Mouse (Mus musculus) limb, embryonic 10.5 days (tissue): Measurements from ENCODE around the gene Cdkn1a. TPM values are rescaled to one million over a fixed set of nuclear protein-coding genes. Genes with fewer than 3 reads are reported as not detected.

Source experiments
- DNase-seq: peaks from one replicate; pipeline ENCODE4 v3.0.0-alpha.2; 2017; ENCODE audit warnings: low spot score
- H3K27ac ChIP-seq: fragments of 300-500 bp; sonication (generic); 2 replicates; pipeline ENCODE4 v1.5.1; 2016; ENCODE audit warnings: mild to moderate bottlenecking
- H3K27me3 ChIP-seq: fragments of 300-500 bp; sonication (generic); 2 replicates; pipeline ENCODE4 v1.6.1; 2016; ENCODE audit warnings: low read depth, mild to moderate bottlenecking; ENCODE audit not compliant: poor library complexity, severe bottlenecking
- H3K36me3 ChIP-seq: fragments of 300-500 bp; sonication (generic); 2 replicates; pipeline ENCODE4 v1.6.1; 2016; ENCODE audit warnings: mild to moderate bottlenecking, moderate library complexity
- H3K4me1 ChIP-seq: fragments of 300-500 bp; sonication (generic); 2 replicates; pipeline ENCODE4 v1.6.1; 2016
- H3K4me3 ChIP-seq: fragments of 300-500 bp; sonication (generic); 2 replicates; pipeline ENCODE4 v1.5.1; 2016; ENCODE audit warnings: mild to moderate bottlenecking, moderate library complexity
- H3K9me3 ChIP-seq: fragments of 300-500 bp; sonication (generic); replicated peaks from 2 replicates; pipeline ENCODE4 v1.6.1; 2016; ENCODE audit warnings: mild to moderate bottlenecking
- WGBS: fragments of 180-500 bp; shearing (Covaris S2); methylation state at CpG from one replicate; pipeline ENCODE4 v1.1.7; 2016; 5-methylcytosine and 5-hydroxymethylcytosine counted together
- polyA plus RNA-seq: library from polyadenylated mRNA; unstranded; fragments of >200 nt; fragmentation: Nextera tagmentation; extraction: Ambion mirVana; gene quantifications from 2 replicates; pipeline ENCODE4 v1.2.1, GENCODE M21; 2016

The Cdkn1a gene
- polyA plus RNA-seq, 1 experiment from 2014 or later: 28.8 TPM

DNA sequence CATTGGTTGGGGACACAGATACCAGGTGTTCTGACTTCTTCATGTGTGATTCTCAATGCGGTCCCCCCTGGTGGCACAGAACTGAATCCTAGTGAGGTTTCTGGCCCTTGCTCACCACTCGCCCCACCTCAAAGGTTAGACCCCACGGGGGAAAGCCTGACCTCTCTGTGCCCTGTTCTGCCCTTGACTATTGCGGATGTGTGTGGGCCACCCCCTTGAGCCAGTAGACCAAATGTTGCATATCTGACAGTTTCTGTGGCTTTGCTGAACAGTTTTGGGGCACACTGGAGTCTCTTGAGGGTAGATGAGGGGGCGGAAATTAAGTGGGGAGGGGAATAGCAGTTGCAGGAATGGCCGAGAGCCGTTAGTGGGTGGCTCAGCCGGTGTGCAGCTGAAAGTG is 52.5 kb downstream of the Cdkn1a start:
- H3K4me3 ChIP-seq: no peak overlapping the region
- no peak for DNase-seq
- H3K27ac ChIP-seq: no peak overlapping the region
- no peaks in the 10 kb centered on the region; the same call in 1 of the 2 replicates for H3K9me3 ChIP-seq
- H3K4me1 ChIP-seq: peaks cover 12% of the 10 kb centered on the region
- 82% methylated on average over 8 of the region's 8 CpGs for WGBS
- no peaks in the 10 kb centered on the region for H3K27me3 ChIP-seq
- no peaks in the 10 kb centered on the region for H3K36me3 ChIP-seq

DNA sequence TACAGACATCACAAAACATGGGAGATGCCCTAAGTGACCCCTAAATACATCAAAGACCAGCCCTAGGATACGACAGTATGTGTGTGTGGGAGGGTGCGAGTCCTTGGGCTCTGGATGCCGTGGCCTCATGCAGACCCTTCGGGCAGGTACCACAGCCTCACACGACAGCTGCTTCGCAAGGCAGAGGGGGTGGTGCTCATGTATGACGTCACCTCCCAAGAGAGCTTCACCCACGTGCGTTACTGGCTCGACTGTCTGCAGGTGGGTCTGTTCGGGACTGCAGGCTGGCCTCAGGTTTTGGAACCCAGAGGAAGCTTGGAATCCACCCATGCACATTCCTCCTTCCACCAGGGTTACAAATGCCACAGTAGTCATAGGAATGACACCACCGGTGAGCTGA is 54.3 kb downstream of the Cdkn1a start:
- 93% methylated on average over 12 of the region's 12 CpGs for WGBS
- Histone ChIP-seq H3K27ac (no peak overlapping the region), H3K4me3 (no peak overlapping the region), H3K9me3 (no peaks in the 10 kb centered on the region; the same call in 1 of the 2 replicates), H3K4me1 (peaks cover 11% of the 10 kb centered on the region), H3K36me3 (no peaks in the 10 kb centered on the region), H3K27me3 (no peaks in the 10 kb centered on the region)
- no peak for DNase-seq

DNA sequence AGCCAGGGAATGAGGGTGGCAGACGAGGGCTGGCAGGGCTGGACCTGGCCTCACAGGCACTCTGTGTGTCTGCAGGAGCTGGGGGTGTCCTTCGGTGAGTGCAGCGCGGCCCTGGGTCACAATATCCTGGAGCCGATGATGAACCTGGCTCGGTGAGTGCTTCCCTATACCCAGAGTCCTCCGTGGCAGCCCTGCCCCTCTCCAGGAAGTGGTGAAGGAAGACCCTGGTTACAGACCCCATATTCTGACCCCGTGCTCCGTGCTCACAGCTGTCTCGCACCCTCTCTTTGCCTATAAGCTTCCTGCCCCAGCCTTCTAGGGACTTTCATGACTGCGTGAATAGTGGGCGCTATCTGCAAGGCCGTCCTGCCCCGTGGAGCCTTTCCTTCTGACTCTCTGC is 56.5 kb downstream of the Cdkn1a start:
- no peak overlapping the region for H3K27ac ChIP-seq

DNA sequence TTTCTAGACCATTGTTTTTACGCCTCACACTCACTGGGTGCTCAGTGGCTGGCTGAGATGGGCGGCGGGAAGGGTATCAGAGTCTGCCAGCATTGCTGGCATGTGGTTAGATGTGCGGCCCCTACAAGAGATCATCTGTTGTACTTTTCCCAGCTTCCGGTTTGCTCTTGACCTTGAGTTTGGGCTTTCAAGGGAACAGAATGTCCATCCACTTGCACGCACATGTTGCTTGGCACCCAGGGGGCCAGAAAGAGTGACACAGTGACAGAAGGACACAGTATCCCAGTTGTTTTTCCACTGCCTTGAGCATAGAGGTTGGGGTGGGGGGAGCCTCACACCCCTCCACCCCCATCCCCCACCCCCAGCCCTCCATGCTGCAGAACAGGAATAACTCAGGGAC is 57.0 kb downstream of the Cdkn1a start:
- H3K4me3 ChIP-seq: no peak overlapping the region
- H3K36me3 ChIP-seq: no peaks in the 10 kb centered on the region
- no peaks in the 10 kb centered on the region; the same call in 1 of the 2 replicates for H3K9me3 ChIP-seq
- 91% methylated on average over 6 of the region's 6 CpGs for WGBS
- H3K27me3 ChIP-seq: no peaks in the 10 kb centered on the region
- no peak for DNase-seq
- H3K27ac ChIP-seq: no peak overlapping the region
- H3K4me1 ChIP-seq: peaks cover 6% of the 10 kb centered on the region

More for the DNA sequence above, 56.5 kb downstream of the Cdkn1a start:
- H3K27me3 ChIP-seq: no peaks in the 10 kb centered on the region
- 84% methylated on average over 14 of the region's 14 CpGs for WGBS
- peaks cover 6% of the 10 kb centered on the region for H3K4me1 ChIP-seq
- no peaks in the 10 kb centered on the region for H3K36me3 ChIP-seq
- DNase-seq: no peak
- no peaks in the 10 kb centered on the region; the same call in 1 of the 2 replicates for H3K9me3 ChIP-seq
- H3K4me3 ChIP-seq: no peak overlapping the region

DNA sequence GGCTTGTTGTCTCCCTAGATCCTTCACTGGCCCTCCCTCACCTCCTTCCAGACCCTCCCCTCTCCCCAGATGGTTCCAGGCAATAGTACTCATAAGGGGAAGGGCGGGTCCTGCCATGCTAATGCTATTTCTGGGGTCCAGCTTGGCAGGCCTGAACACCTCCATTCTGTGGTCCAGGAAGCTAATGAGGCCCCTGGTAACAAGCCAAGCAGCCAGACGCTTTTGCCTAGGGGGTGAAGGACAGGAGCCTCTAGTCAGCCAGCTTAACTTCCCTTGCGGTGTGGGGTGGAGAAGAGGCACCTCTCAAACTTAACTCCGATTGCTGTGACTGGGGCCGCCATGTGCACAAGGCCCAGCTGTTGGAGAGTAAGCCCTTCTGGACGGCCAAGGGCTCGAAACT is 59.0 kb downstream of the Cdkn1a start:
- 75% methylated on average over 7 of the region's 7 CpGs for WGBS

More for the DNA sequence above, 59.0 kb downstream of the Cdkn1a start:
- H3K27ac ChIP-seq: no peak overlapping the region
- H3K4me1 ChIP-seq: no peaks in the 10 kb centered on the region
- DNase-seq: no peak
- H3K9me3 ChIP-seq: no peaks in the 10 kb centered on the region; the same call in 1 of the 2 replicates
- no peaks in the 10 kb centered on the region for H3K27me3 ChIP-seq
- H3K4me3 ChIP-seq: no peak overlapping the region
- no peaks in the 10 kb centered on the region for H3K36me3 ChIP-seq

Other genes starting within 250 kb of the Cdkn1a start
- gene Pnpla1, start 232.6 kb upstream of the Cdkn1a start, polyA plus RNA-seq: 0.03 and 0.04 TPM in 2 replicates
- 0.05 and 0.10 TPM in 2 replicates for gene 4930539E08Rik, start 175.7 kb upstream of the Cdkn1a start, polyA plus RNA-seq
- 0.24 and 0.45 TPM in 2 replicates for gene Pxt1, start 147.1 kb upstream of the Cdkn1a start, polyA plus RNA-seq
- gene Kctd20, start 139.0 kb upstream of the Cdkn1a start, polyA plus RNA-seq: 121 and 129 TPM in 2 replicates
- 116 and 131 TPM in 2 replicates for gene Stk38, start 83.0 kb upstream of the Cdkn1a start, polyA plus RNA-seq
- 820 and 832 TPM in 2 replicates for gene Srsf3, start 58.3 kb upstream of the Cdkn1a start, polyA plus RNA-seq
- 0.11 and 0.26 TPM in 2 replicates for gene Rab44, start 23.2 kb downstream of the Cdkn1a start, polyA plus RNA-seq
- 2.0 and 3.2 TPM in 2 replicates for gene Cpne5, start 147.2 kb downstream of the Cdkn1a start, polyA plus RNA-seq
- gene Ppil1, start 173.2 kb downstream of the Cdkn1a start, polyA plus RNA-seq: 239 and 250 TPM in 2 replicates
- gene BC004004, start 177.8 kb downstream of the Cdkn1a start, polyA plus RNA-seq: 47.9 and 52.9 TPM in 2 replicates
- gene Pi16, start 226.7 kb downstream of the Cdkn1a start, polyA plus RNA-seq: 0.34 and 0.35 TPM in 2 replicates